Mouse (Mus musculus) C2C12 (cell line): ENCODE results near the gene Cyp2s1.

ENCODE experiments used
- CTCF ChIP-seq: IDR thresholded peaks from one replicate; pipeline ENCODE4 v1.5.1; 2011; ENCODE audit not compliant: control insufficient read depth, insufficient read depth, insufficient read length
- MAX ChIP-seq: IDR thresholded peaks from one replicate; pipeline ENCODE4 v1.6.1; 2011; ENCODE audit warnings: mild to moderate bottlenecking, control low read depth
- MYOD1 ChIP-seq: IDR thresholded peaks from one replicate; pipeline ENCODE4 v1.6.1; 2011; ENCODE audit warnings: low read depth; ENCODE audit not compliant: control insufficient read depth, insufficient read length
- USF1 ChIP-seq: IDR thresholded peaks from one replicate; pipeline ENCODE4 v1.6.1; 2011; ENCODE audit warnings: low read depth, mild to moderate bottlenecking, control low read depth, moderate library complexity

DNA sequence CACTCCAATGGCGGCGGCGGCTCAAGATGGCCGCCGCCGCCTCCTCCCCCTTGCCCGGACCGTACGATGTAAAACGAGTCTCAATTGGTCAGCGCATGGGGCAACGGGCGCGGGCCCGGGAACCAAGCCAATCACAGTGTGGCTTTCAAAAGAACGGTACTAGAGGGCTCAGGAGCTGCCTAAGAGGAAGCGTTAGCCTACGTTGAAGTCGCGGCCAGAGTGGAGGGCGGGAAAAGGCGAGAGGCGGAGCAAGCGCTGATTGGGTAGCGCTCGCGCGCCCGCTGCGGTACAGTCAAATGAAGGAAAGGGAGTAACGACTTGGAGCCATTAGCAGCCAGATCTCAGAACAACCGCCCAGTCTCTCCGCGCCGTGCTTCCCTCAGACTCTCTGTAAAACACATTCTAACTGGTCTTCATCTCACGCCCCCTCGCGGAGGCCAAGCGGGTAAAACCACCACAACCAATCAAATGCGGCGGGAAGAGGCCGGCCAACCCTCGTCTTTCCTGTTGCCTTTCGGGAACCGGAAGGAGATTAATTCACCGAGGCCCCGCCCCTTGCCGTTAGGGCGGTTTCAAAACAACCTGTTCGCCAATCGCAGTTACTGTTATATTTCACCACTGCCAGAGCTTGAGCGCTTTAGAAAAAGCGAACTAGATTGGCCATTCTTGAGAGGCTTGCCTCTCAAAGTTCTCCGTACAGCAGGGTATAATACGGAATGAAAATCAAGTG, 61.8 kb downstream of the Cyp2s1 start, which contains the start of gene Hnrnpul1:
- no peak for TF ChIP-seq MYOD1
- no peak for TF ChIP-seq USF1
- TF ChIP-seq CTCF = no peak
- TF ChIP-seq MAX = peak; percentile 15
